Mouse (Mus musculus) brain, embryonic 18.5 days (tissue): ENCODE measurements around the gene Moxd2.

Experiments used
- DNase-seq: peaks from one replicate; pipeline ENCODE4 v3.0.0-alpha.2; 2012; ENCODE audit warnings: low read depth, low spot score

Moxd2 gene

DNA sequence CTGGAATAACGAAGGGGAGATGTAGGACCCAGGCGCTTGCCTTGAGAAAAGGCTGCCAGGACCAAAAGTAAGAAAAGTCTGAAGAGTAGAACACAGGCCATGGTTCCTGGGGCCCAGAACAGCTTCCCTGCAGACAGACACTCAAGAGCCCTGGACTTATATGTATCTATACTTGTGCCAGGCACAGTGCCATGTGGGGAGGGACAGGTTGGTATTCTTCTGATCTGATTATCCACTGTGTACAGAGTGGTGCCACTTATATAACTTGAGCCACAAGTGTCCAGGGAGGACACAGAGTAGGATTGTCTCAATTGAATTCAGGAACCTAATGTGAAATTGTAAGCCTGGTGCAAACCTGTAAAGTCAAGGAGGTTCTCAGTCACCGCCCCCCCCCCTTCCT, at the start of gene Moxd2:
TSS of gene Moxd2 (minus strand) at position 101 of the 400 bp plus-strand sequence.
- no peak for DNase-seq

GRCm38 (mm10) chr6:40919954-40920353, 32.7 kb upstream of the Moxd2 start:
- no peak for DNase-seq

GRCm38 (mm10) chr6:40900287-40900686, 13.0 kb upstream of the Moxd2 start, which contains the start of gene Prss58:
TSS of gene Prss58 (minus strand) at chr6:40900387.
- DNase-seq = no peak

GRCm38 (mm10) chr6:40894716-40895115, 7.4 kb upstream of the Moxd2 start:
- DNase-seq = no peak

DNA sequence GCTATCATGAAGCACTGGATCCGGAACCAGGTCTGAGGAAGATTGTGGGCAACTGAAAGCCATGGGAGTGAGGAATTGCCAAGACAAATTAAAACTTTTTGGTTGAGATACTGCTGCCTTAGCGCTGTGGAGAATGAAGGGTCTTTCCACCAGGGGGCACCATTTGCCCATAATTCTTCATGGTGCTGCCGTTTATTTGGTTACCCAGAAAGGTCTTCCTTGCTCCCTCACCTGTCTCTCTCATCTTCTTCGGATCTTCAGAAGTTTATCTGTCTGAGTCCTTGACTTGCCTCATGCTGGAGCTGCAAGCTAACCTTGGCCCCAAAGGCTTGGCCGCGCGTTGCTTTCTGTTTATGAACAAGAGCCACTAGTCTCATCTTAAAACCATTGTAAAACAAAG, 6.3 kb upstream of the Moxd2 start:
- no peak for DNase-seq

GRCm38 (mm10) chr6:40891754-40892153, 4.5 kb upstream of the Moxd2 start:
- no peak for DNase-seq

DNA sequence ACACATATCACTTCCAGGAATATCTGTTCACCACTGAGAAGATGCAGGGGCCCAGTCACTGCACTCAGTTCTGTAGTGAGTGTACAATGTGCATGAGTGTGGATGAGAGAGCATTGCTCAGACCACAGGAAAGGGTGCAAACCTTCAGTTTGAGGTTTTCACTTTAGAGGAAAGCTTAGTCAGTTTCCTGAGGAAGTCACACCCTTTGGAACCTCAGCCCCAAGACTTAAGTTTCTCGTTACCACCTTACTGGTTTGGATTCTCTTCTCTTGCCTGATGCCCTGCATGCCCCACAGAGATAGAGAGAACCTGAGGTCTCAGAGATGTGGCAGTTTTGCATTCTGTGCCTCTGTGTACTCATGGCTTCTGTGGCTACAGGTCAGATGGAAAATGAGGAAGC, 3.7 kb upstream of the Moxd2 start:
- DNase-seq = no peak

- DNase-seq = peak; percentile 1
Observed at GRCm38 (mm10) chr6:40845283-40845682, 42.0 kb downstream of the Moxd2 start.
